Mouse (Mus musculus) heart, embryonic 10.5 days (tissue): ENCODE data around the gene Krtap4-8. TPM values are rescaled to one million over a fixed set of nuclear protein-coding genes. Genes with fewer than 3 reads are reported as not detected.

ENCODE experiments used
- polyA plus RNA-seq: library from polyadenylated mRNA; unstranded; fragments of >200 nt; fragmentation: Nextera tagmentation; extraction: Ambion mirVana; gene quantifications from 2 replicates; pipeline ENCODE4 v1.2.1, GENCODE M21; 2016

Krtap4-8 gene
- polyA plus RNA-seq, 1 experiment from 2014 or later: not detected

Other genes starting within 250 kb of the Krtap4-8 start
- not detected in 2 replicates for gene Krt40, start 237.5 kb downstream of the Krtap4-8 start, polyA plus RNA-seq
- not detected in 2 replicates for gene Krtap3-3, start 229.8 kb downstream of the Krtap4-8 start, polyA plus RNA-seq
- not detected in 2 replicates for gene Krtap3-2, start 223.9 kb downstream of the Krtap4-8 start, polyA plus RNA-seq
- gene Gm11939, start 221.2 kb downstream of the Krtap4-8 start, polyA plus RNA-seq: not detected in 2 replicates
- not detected in 2 replicates for gene Krtap3-1, start 214.1 kb downstream of the Krtap4-8 start, polyA plus RNA-seq
- not detected in 2 replicates for gene Krtap1-5, start 199.7 kb downstream of the Krtap4-8 start, polyA plus RNA-seq
- gene Krtap1-4, start 197.1 kb downstream of the Krtap4-8 start, polyA plus RNA-seq: not detected in 2 replicates
- not detected in 2 replicates for gene Krtap1-3, start 189.4 kb downstream of the Krtap4-8 start, polyA plus RNA-seq
- gene Krtap9-3, start 182.6 kb downstream of the Krtap4-8 start, polyA plus RNA-seq: not detected in 2 replicates
- not detected in 2 replicates for gene Gm11938, start 177.4 kb downstream of the Krtap4-8 start, polyA plus RNA-seq
- gene Gm11937, start 170.5 kb downstream of the Krtap4-8 start, polyA plus RNA-seq: not detected in 2 replicates
- gene Krtap2-4, start 165.9 kb downstream of the Krtap4-8 start, polyA plus RNA-seq: not detected in 2 replicates
- not detected in 2 replicates for gene Gm11562, start 160.3 kb downstream of the Krtap4-8 start, polyA plus RNA-seq
- gene Krtap4-1, start 152.5 kb downstream of the Krtap4-8 start, polyA plus RNA-seq: not detected in 2 replicates
- gene Krtap4-2, start 145.6 kb downstream of the Krtap4-8 start, polyA plus RNA-seq: not detected in 2 replicates
- gene Krtap4-7, start 136.6 kb downstream of the Krtap4-8 start, polyA plus RNA-seq: not detected in 2 replicates
- gene Gm11555, start 130.5 kb downstream of the Krtap4-8 start, polyA plus RNA-seq: not detected in 2 replicates
- gene Gm11563, start 121.7 kb downstream of the Krtap4-8 start, polyA plus RNA-seq: not detected in 2 replicates
- gene Krtap4-6, start 114.7 kb downstream of the Krtap4-8 start, polyA plus RNA-seq: not detected in 2 replicates
- gene Gm14190, start 90.0 kb downstream of the Krtap4-8 start, polyA plus RNA-seq: not detected in 2 replicates
- gene Gm14180, start 46.4 kb downstream of the Krtap4-8 start, polyA plus RNA-seq: not detected in 2 replicates
- gene Gm11595, start 7.8 kb downstream of the Krtap4-8 start, polyA plus RNA-seq: not detected in 2 replicates
- not detected in 2 replicates for gene Krtap4-9, start 4.5 kb upstream of the Krtap4-8 start, polyA plus RNA-seq
- gene Gm11596, start 12.8 kb upstream of the Krtap4-8 start, polyA plus RNA-seq: not detected in 2 replicates
- gene Gm11569, start 18.2 kb upstream of the Krtap4-8 start, polyA plus RNA-seq: not detected in 2 replicates
- gene Gm11554, start 23.7 kb upstream of the Krtap4-8 start, polyA plus RNA-seq: not detected in 2 replicates
- gene Krtap4-13, start 29.2 kb upstream of the Krtap4-8 start, polyA plus RNA-seq: not detected in 2 replicates
- gene Gm11564, start 35.0 kb upstream of the Krtap4-8 start, polyA plus RNA-seq: not detected in 2 replicates
- not detected in 2 replicates for gene 2300003K06Rik, start 57.4 kb upstream of the Krtap4-8 start, polyA plus RNA-seq
- gene Krtap4-16, start 70.9 kb upstream of the Krtap4-8 start, polyA plus RNA-seq: not detected in 2 replicates
- gene Gm11568, start 77.2 kb upstream of the Krtap4-8 start, polyA plus RNA-seq: not detected in 2 replicates
- not detected in 2 replicates for gene Gm11559, start 83.8 kb upstream of the Krtap4-8 start, polyA plus RNA-seq
- not detected in 2 replicates for gene Krtap9-1, start 92.7 kb upstream of the Krtap4-8 start, polyA plus RNA-seq
- not detected in 2 replicates for gene Gm11567, start 98.5 kb upstream of the Krtap4-8 start, polyA plus RNA-seq
- gene Krtap31-1, start 127.2 kb upstream of the Krtap4-8 start, polyA plus RNA-seq: not detected in 2 replicates
- gene Gm11565, start 134.0 kb upstream of the Krtap4-8 start, polyA plus RNA-seq: not detected in 2 replicates
- not detected in 2 replicates for gene Krtap31-2, start 155.6 kb upstream of the Krtap4-8 start, polyA plus RNA-seq
- not detected in 2 replicates for gene Krtap9-5, start 167.8 kb upstream of the Krtap4-8 start, polyA plus RNA-seq
- gene Krtap29-1, start 198.3 kb upstream of the Krtap4-8 start, polyA plus RNA-seq: not detected in 2 replicates
- not detected in 2 replicates for gene Krtap16-1, start 205.9 kb upstream of the Krtap4-8 start, polyA plus RNA-seq
- gene Krtap17-1, start 213.3 kb upstream of the Krtap4-8 start, polyA plus RNA-seq: 0.30 TPM in 1 of 2 replicates, not detected in the other
- not detected in 2 replicates for gene Krt33a, start 235.5 kb upstream of the Krtap4-8 start, polyA plus RNA-seq
- not detected in 2 replicates for gene Krt33b, start 249.2 kb upstream of the Krtap4-8 start, polyA plus RNA-seq